Mouse (Mus musculus) CH12.LX (cell line): Measurements from ENCODE around the gene Ap5b1. TPM values are rescaled to one million over a fixed set of nuclear protein-coding genes. Genes with fewer than 3 reads are reported as not detected.

Experiments used
- DNase-seq: peaks from one replicate; pipeline ENCODE4 v3.0.0-alpha.2; 2013; ENCODE audit errors: extremely low read depth
- H3K27ac ChIP-seq: 2 replicates; pipeline ENCODE4 v1.5.1; 2012; ENCODE audit warnings: low read depth, mild to moderate bottlenecking, control low read depth, moderate library complexity; ENCODE audit not compliant: insufficient read depth
- H3K27me3 ChIP-seq: replicated peaks from 2 replicates; pipeline ENCODE3; 2012; ENCODE audit warnings: inconsistent platforms
- H3K36me3 ChIP-seq, 2 experiments: replicated peaks in 1 of 2; 2 replicates each; pipeline versions ENCODE3 to v1.6.1; 2012; ENCODE audit warnings: inconsistent platforms in 1 of 2, low read length in 1 of 2, mild to moderate bottlenecking in 1 of 2, mixed read lengths in 1 of 2, moderate library complexity in 1 of 2; ENCODE audit not compliant: control insufficient read depth in 1 of 2, insufficient read depth in 1 of 2
- H3K4me1 ChIP-seq, 2 experiments: 2 replicates each; pipeline ENCODE4 v1.6.1; 2012; ENCODE audit warnings: inconsistent platforms in 1 of 2, moderate library complexity in 1 of 2; ENCODE audit not compliant: insufficient read depth in 2 of 2, control insufficient read depth in 1 of 2
- H3K4me2 ChIP-seq: 2 replicates; pipeline ENCODE4 v1.6.1; 2012; ENCODE audit warnings: low read depth, mild to moderate bottlenecking, control low read depth; ENCODE audit not compliant: poor library complexity, insufficient read depth, severe bottlenecking
- H3K4me3 ChIP-seq, 3 experiments: fragments of 150-350 bp in 1 of 3; sonication (generic) in 1 of 3; replicated peaks in 1 of 3; 2 replicates each; pipeline versions ENCODE3 to v1.5.1; 2011 to 2012; ENCODE audit warnings: low read depth in 2 of 3, low read length in 2 of 3, mild to moderate bottlenecking in 2 of 3, moderate library complexity in 2 of 3, control low read depth in 1 of 3, improper control_type of control experiment in 1 of 3, inconsistent platforms in 1 of 3, mixed read lengths in 1 of 3; ENCODE audit not compliant: poor library complexity in 1 of 3
- H3K79me2 ChIP-seq: replicated peaks from 2 replicates; pipeline ENCODE4 v1.6.1; 2012; ENCODE audit warnings: mild to moderate bottlenecking, moderate library complexity; ENCODE audit not compliant: control insufficient read depth, poor library complexity, insufficient read depth, severe bottlenecking; ENCODE audit errors: extremely low read depth
- H3K9ac ChIP-seq: 2 replicates; pipeline ENCODE4 v1.6.1; 2012; ENCODE audit warnings: low read depth, mild to moderate bottlenecking, control low read depth, moderate library complexity; ENCODE audit not compliant: insufficient read depth
- H3K9me3 ChIP-seq: replicated peaks from 2 replicates; pipeline ENCODE3; 2012; ENCODE audit warnings: low read length, inconsistent platforms, mixed read lengths
- CHD2 ChIP-seq: IDR thresholded peaks from 2 replicates; pipeline ENCODE4 v1.6.1; 2011; ENCODE audit warnings: low read length, improper control_type of control experiment
- EP300 ChIP-seq: IDR thresholded peaks from 2 replicates; pipeline ENCODE4 v1.6.1; 2011; ENCODE audit warnings: low read length, improper control_type of control experiment
- GABPA ChIP-seq: IDR thresholded peaks from 2 replicates; pipeline ENCODE4 v1.6.1; 2012; ENCODE audit warnings: low read depth, low read length, improper control_type of control experiment, inconsistent platforms; ENCODE audit not compliant: insufficient replicate concordance
- JUND ChIP-seq: conservative IDR thresholded peaks from 2 replicates; pipeline ENCODE4 v1.6.1; 2011; ENCODE audit warnings: low read depth, low read length, improper control_type of control experiment
- MAX ChIP-seq: IDR thresholded peaks from 2 replicates; pipeline ENCODE4 v1.6.1; 2011; ENCODE audit warnings: low read length, improper control_type of control experiment
- MAZ ChIP-seq: IDR thresholded peaks from 2 replicates; pipeline ENCODE4 v1.6.1; 2012; ENCODE audit warnings: low read depth, mild to moderate bottlenecking, inconsistent platforms, low read length, improper control_type of control experiment, moderate library complexity
- NELFE ChIP-seq: IDR thresholded peaks from 2 replicates; pipeline ENCODE4 v1.6.1; 2011; ENCODE audit warnings: low read depth, low read length, improper control_type of control experiment
- NRF1 ChIP-seq: IDR thresholded peaks from 2 replicates; pipeline ENCODE4 v1.6.1; 2014; ENCODE audit warnings: low read depth, mild to moderate bottlenecking, inconsistent platforms, low read length, improper control_type of control experiment, moderate library complexity
- PAX5 ChIP-seq: IDR thresholded peaks from 2 replicates; pipeline ENCODE4 v1.6.1; 2012; ENCODE audit warnings: low read length, inconsistent platforms, mixed read lengths
- POLR2A ChIP-seq: IDR thresholded peaks from 2 replicates; pipeline ENCODE4 v1.6.1; 2011; ENCODE audit warnings: low read depth, mild to moderate bottlenecking, improper control_type of control experiment, low read length
- POLR2AphosphoS2 ChIP-seq: IDR thresholded peaks from 2 replicates; pipeline ENCODE4 v1.6.1; 2011; ENCODE audit warnings: low read depth, low read length, improper control_type of control experiment
- RCOR1 ChIP-seq: conservative IDR thresholded peaks from 2 replicates; pipeline ENCODE4 v1.6.1; 2012; ENCODE audit warnings: low read depth, mild to moderate bottlenecking, inconsistent platforms, low read length, improper control_type of control experiment
- SMC3 ChIP-seq: IDR thresholded peaks from 2 replicates; pipeline ENCODE4 v1.6.1; 2011; ENCODE audit warnings: low read depth, low read length, improper control_type of control experiment
- UBTF ChIP-seq: IDR thresholded peaks from 2 replicates; pipeline ENCODE4 v1.6.1; 2012; ENCODE audit warnings: low read depth, mild to moderate bottlenecking, inconsistent platforms, low read length, improper control_type of control experiment, moderate library complexity
- USF2 ChIP-seq: conservative IDR thresholded peaks from 2 replicates; pipeline ENCODE4 v1.6.1; 2011; ENCODE audit warnings: low read depth, low read length, improper control_type of control experiment
- ZC3H11A ChIP-seq: IDR thresholded peaks from 2 replicates; pipeline ENCODE4 v1.6.1; 2012; ENCODE audit warnings: low read depth, mild to moderate bottlenecking, inconsistent platforms, low read length, improper control_type of control experiment
- ZMIZ1 ChIP-seq: IDR thresholded peaks from 2 replicates; pipeline ENCODE4 v1.6.1; 2012; ENCODE audit warnings: low read depth, mild to moderate bottlenecking, inconsistent platforms, low read length, improper control_type of control experiment
- ZNF384 ChIP-seq: IDR thresholded peaks from 2 replicates; pipeline ENCODE4 v1.6.1; 2012; ENCODE audit warnings: low read depth, low read length, improper control_type of control experiment, inconsistent platforms
- dilution Hi-C: fragments of 300-500 bp; cut with MboI; formaldehyde crosslinking; loops from 2 replicates; pipeline ENCODE4 v1.14.3; 2020; ENCODE audit warnings: low sequenced_read_pairs; ENCODE audit not compliant: extremely low pct_unique_long_range_greater_than_20kb, extremely low pct_ligation_motif_present
- in situ Hi-C: fragments of 300-500 bp; cut with MboI; formaldehyde crosslinking; loops from 3 replicates; pipeline ENCODE4 v1.14.3; 2019; ENCODE audit warnings: low sequenced_read_pairs, low pct_ligation_motif_present, low pct_unique_long_range_greater_than_20kb, mixed read lengths
- polyA plus RNA-seq: library from polyadenylated mRNA; unstranded; fragments of >175 nt; gene quantifications from 2 replicates; pipeline ENCODE4 v1.2.1, GENCODE M21; 2012; ENCODE audit warnings: low read depth; ENCODE audit not compliant: insufficient read length
- total RNA-seq, 2 experiments: library from RNA; depleted of rRNA; stranded (reverse); fragments of 300-350 nt in 1 of 2; fragments of >200 nt in 1 of 2; gene quantifications; 2 replicates each; pipeline ENCODE4 v1.2.3; 2012 to 2014

Ap5b1 gene
- total and polyA plus RNA-seq, 3 experiments = 3.6 to 9.6 (median 8.5) TPM

- dilution Hi-C loops = no loop called here
- Histone ChIP-seq H3K27me3 (peaks cover 74% of the 10 kb centered on the region), H3K4me1 (no peaks in the 10 kb centered on the region), H3K4me3 (no peak overlapping the region), H3K9me3 (peaks cover 18% of the 10 kb centered on the region), H3K27ac (no peak overlapping the region), H3K9ac (no peak overlapping the region), H3K36me3 (no peaks in the 10 kb centered on the region), H3K79me2 (no peaks in the 10 kb centered on the region), H3K4me2 (no peak overlapping the region)
- TF ChIP-seq ZNF384 (no peak), GABPA (no peak), POLR2A (no peak), JUND (no peak), NELFE (no peak)
- no peak for DNase-seq
- in situ Hi-C loops = no loop called here
Observed at GRCm38 (mm10) chr19:5558770-5559169, 9.1 kb upstream of the Ap5b1 start.

- no peak overlapping the region for H3K9ac ChIP-seq
- H3K4me3 ChIP-seq = no peak overlapping the region
- H3K27me3 ChIP-seq = peaks cover 76% of the 10 kb centered on the region
- no peak overlapping the region for H3K4me2 ChIP-seq
- H3K79me2 ChIP-seq = no peaks in the 10 kb centered on the region
- no peaks in the 10 kb centered on the region for H3K36me3 ChIP-seq
- peaks cover 18% of the 10 kb centered on the region for H3K9me3 ChIP-seq
- DNase-seq = no peak
- TF ChIP-seq NRF1 = no peak
- TF ChIP-seq PAX5 = no peak
- TF ChIP-seq NELFE = no peak
- TF ChIP-seq RCOR1 = no peak
- TF ChIP-seq EP300 = no peak
- TF ChIP-seq ZC3H11A = no peak
- no peak for TF ChIP-seq POLR2AphosphoS2
- no peak for TF ChIP-seq MAZ
- no peak for TF ChIP-seq USF2
- no peak for TF ChIP-seq CHD2
- TF ChIP-seq SMC3 = no peak
- no peak for TF ChIP-seq ZMIZ1
- no peak for TF ChIP-seq MAX
- no peak for TF ChIP-seq UBTF
- H3K27ac ChIP-seq = no peak overlapping the region
- no peaks in the 10 kb centered on the region for H3K4me1 ChIP-seq
- dilution Hi-C loops (no loop called here), in situ Hi-C loops (no loop called here)
Observed at GRCm38 (mm10) chr19:5559229-5559628, 8.6 kb upstream of the Ap5b1 start.
